Comparison of ENCODE assay signal across 9 mouse cellular contexts in the genomic region with DNA sequence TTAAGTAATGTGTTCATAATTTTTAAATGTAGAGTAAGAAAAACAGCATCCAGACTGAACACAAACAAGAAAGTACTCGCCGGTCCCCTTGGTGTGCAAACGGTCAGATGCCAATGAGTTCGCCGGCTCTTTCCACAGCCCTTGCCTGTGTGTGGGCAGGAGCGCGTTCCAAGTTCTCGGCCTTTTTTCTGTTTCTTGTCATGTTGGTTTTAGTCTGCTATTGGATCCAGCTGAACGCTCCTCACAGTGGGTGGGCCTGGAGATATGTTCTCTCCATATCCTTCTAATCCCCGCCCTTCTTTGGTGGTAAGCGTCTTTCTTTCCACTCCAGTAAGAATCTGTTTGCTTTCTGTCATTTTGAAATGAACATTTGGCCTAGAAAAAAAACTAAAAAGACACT.
DNase-seq lines count a peak whose midpoint lies in the region; ATAC-seq lines count a peak whose summit lies in the region.
"Had no signal": no experiment of that assay in that cellular context is flagged by ENCODE, and none has a peak within 500 bp of the region (broad histone marks: within the 10 kb centered on the region; RNA-seq: fewer than 3 reads in every experiment).

No protein-coding gene starts in this region.

- WGBS in liver, embryonic 11.5 days: 81% methylated on average over 11 of the region's 11 CpGs
- WGBS in embryonic facial prominence, embryonic 12.5 days: 54% methylated on average over 11 of the region's 11 CpGs

- H3K9me3 ChIP-seq in liver, embryonic 11.5 days (ENCODE audit: control insufficient read depth, low read length): peaks cover 2% of the 10 kb centered on the region
- H3K9me3 ChIP-seq in embryonic facial prominence, embryonic 12.5 days: no peaks in the 10 kb centered on the region

- no peak overlapping the region for H3K9ac ChIP-seq in liver, embryonic 11.5 days (ENCODE audit: low read depth, low read length)
- H3K9ac ChIP-seq in embryonic facial prominence, embryonic 12.5 days: no peak overlapping the region

- no peak overlapping the region for H3K4me3 ChIP-seq in liver, embryonic 11.5 days (ENCODE audit: low read depth, low read length)
- no peak overlapping the region for H3K4me3 ChIP-seq in embryonic facial prominence, embryonic 12.5 days

- ATAC-seq in liver, embryonic 11.5 days (replicated peaks; ENCODE audit: low FRiP score): no peak
- no peak for ATAC-seq in embryonic facial prominence, embryonic 12.5 days (ENCODE audit: insufficient number of reproducible peaks, insufficient read depth, low FRiP score, low TSS enrichment)
- ATAC-seq: Patski had no signal

- H3K4me2 ChIP-seq in liver, embryonic 11.5 days: no peak overlapping the region
- H3K4me2 ChIP-seq in embryonic facial prominence, embryonic 12.5 days (replicated peaks): 0 out of 2 replicates have a peak overlapping the region, but pooled peaks have one; percentile 2

- no peaks in the 10 kb centered on the region for H3K4me1 ChIP-seq in liver, embryonic 11.5 days (replicated peaks; ENCODE audit: control insufficient read depth, insufficient read depth, low read length)
- H3K4me1 ChIP-seq in embryonic facial prominence, embryonic 12.5 days: no peaks in the 10 kb centered on the region

- H3K36me3 ChIP-seq in liver, embryonic 11.5 days (ENCODE audit: control insufficient read depth, insufficient read depth, low read length): no peaks in the 10 kb centered on the region
- no peaks in the 10 kb centered on the region for H3K36me3 ChIP-seq in embryonic facial prominence, embryonic 12.5 days

- no peak overlapping the region for H3K27ac ChIP-seq in liver, embryonic 11.5 days (ENCODE audit: low read depth, low read length)
- H3K27ac ChIP-seq in embryonic facial prominence, embryonic 12.5 days: no peak overlapping the region

- peak; percentile 85 for DNase-seq in heart, adult 11 months
- DNase-seq in heart, adult 18-20 months: no peak
- DNase-seq in liver: peak; percentile 8
- DNase-seq in liver, embryonic 11.5 days (ENCODE audit: low spot score): no peak
- DNase-seq in retina, embryonic 14.5 days (ENCODE audit: low spot score): peak; percentile 57
- DNase-seq in adrenal gland, adult 2 months: no peak
- no peak for DNase-seq in cerebellum, postnatal 36 days

- H3K27me3 ChIP-seq in liver, embryonic 11.5 days (replicated peaks; ENCODE audit: control insufficient read depth, insufficient read depth, low read length): no peaks in the 10 kb centered on the region
- H3K27me3 ChIP-seq in embryonic facial prominence, embryonic 12.5 days: no peaks in the 10 kb centered on the region
- H3K27me3 ChIP-seq: Patski had no signal

Comparison
In these comparisons a context has a peak if more than half of its experiments do, and no peak if none do; other contexts are left out.
1. DNase-seq: peak in heart, adult 11 months (single experiment), liver (single experiment) and retina, embryonic 14.5 days (single experiment); none in heart, adult 18-20 months (0 of 2), liver, embryonic 11.5 days (single experiment), adrenal gland, adult 2 months (single experiment) and cerebellum, postnatal 36 days (0 of 2).